Mouse (Mus musculus) lung, postnatal 0 days (tissue): ENCODE measurements around the gene Gm20425. TPM values are rescaled to one million over a fixed set of nuclear protein-coding genes. Genes with fewer than 3 reads are reported as not detected.

ENCODE experiments used
- ATAC-seq: fragments of 200-750 bp; cut with Nextera tagmentation; 2 replicates; pipeline ENCODE4 v1.8.0; 2017; ENCODE audit warnings: moderate library complexity
- DNase-seq: peaks from one replicate; pipeline ENCODE4 v3.0.0-alpha.2; 2016; ENCODE audit warnings: low spot score
- H3K27ac ChIP-seq: fragments of 300-500 bp; sonication (generic); 2 replicates; pipeline ENCODE4 v1.5.1; 2014; ENCODE audit warnings: antibody characterized with exemption, mild to moderate bottlenecking, low read length, mixed read lengths
- H3K27me3 ChIP-seq: fragments of 300-500 bp; sonication (generic); replicated peaks from 2 replicates; pipeline ENCODE4 v1.6.1; 2014; ENCODE audit warnings: low read length, mixed read lengths; ENCODE audit not compliant: insufficient read depth
- H3K36me3 ChIP-seq: fragments of 300-500 bp; sonication (generic); 2 replicates; pipeline ENCODE4 v1.6.1; 2014; ENCODE audit warnings: low read length, mixed read lengths; ENCODE audit not compliant: insufficient read depth
- H3K4me1 ChIP-seq: fragments of 300-500 bp; sonication (generic); 2 replicates; pipeline ENCODE4 v1.6.1; 2014; ENCODE audit warnings: antibody characterized with exemption, low read depth, low read length, mixed read lengths; ENCODE audit not compliant: insufficient read depth
- H3K4me2 ChIP-seq: fragments of 300-500 bp; sonication (generic); replicated peaks from 2 replicates; pipeline ENCODE4 v1.6.1; 2014; ENCODE audit warnings: low read depth, mild to moderate bottlenecking, low read length, moderate library complexity, mixed read lengths
- H3K4me3 ChIP-seq: fragments of 300-500 bp; sonication (generic); 2 replicates; pipeline ENCODE4 v1.5.1; 2014; ENCODE audit warnings: low read depth, low read length
- H3K9ac ChIP-seq: fragments of 300-500 bp; sonication (generic); replicated peaks from 2 replicates; pipeline ENCODE4 v1.6.1; 2014; ENCODE audit warnings: low read depth, mild to moderate bottlenecking
- H3K9me3 ChIP-seq: fragments of 300-500 bp; sonication (generic); 2 replicates; pipeline ENCODE4 v1.6.1; 2016; ENCODE audit warnings: low read length, mixed read lengths
- CTCF ChIP-seq: IDR thresholded peaks from 2 replicates; pipeline ENCODE4 v1.5.1; 2016; ENCODE audit warnings: antibody characterized with exemption, mild to moderate bottlenecking
- EP300 ChIP-seq: IDR thresholded peaks from 2 replicates; pipeline ENCODE4 v1.6.1; 2016; ENCODE audit warnings: antibody characterized with exemption, mild to moderate bottlenecking, control low read depth
- WGBS: fragments of 180-500 bp; shearing (Covaris S2); extraction: QIAGEN DNeasy Blood & Tissue Kit; methylation state at CpG from one replicate; pipeline ENCODE4 v1.1.7; 2014; 5-methylcytosine and 5-hydroxymethylcytosine counted together
- polyA plus RNA-seq: library from polyadenylated mRNA; unstranded; fragments of >200 nt; fragmentation: Nextera tagmentation; extraction: Ambion mirVana; gene quantifications from 2 replicates; pipeline ENCODE4 v1.2.1, GENCODE M21; 2015

Gm20425 gene
- polyA plus RNA-seq, 1 experiment from 2014 or later: 7.3 TPM

DNA sequence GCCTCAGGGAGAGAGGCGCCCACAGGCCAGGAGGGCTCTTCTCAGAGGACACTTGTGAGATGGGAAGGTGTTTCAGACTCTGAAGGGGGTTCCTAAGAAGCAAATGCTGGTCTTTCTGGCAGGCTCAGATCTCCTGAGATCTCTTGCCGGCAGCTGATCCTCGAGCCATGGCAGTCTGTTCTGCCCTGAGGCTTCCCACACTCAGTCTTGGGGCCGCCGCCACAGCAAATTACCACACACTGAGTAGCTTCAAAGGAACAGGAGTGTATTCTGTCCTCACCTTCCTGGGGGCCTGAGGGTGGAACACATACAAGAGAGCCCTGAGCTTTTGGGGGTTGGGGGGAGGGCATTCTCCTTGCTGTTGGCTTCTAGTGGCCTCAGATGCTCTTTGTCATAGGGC is 84.8 kb downstream of the Gm20425 start:
- H3K9me3 ChIP-seq: no peaks in the 10 kb centered on the region
- H3K9ac ChIP-seq: no peak overlapping the region
- no peaks in the 10 kb centered on the region for H3K4me1 ChIP-seq
- TF ChIP-seq CTCF: no peak
- no peak for TF ChIP-seq EP300
- H3K4me2 ChIP-seq: no peak overlapping the region
- no peak overlapping the region for H3K4me3 ChIP-seq
- WGBS: 69% methylated on average over 5 of the region's 5 CpGs
- no peaks in the 10 kb centered on the region for H3K36me3 ChIP-seq
- no peak for DNase-seq
- ATAC-seq: no peak
- H3K27me3 ChIP-seq: no peaks in the 10 kb centered on the region
- no peak overlapping the region for H3K27ac ChIP-seq

DNA sequence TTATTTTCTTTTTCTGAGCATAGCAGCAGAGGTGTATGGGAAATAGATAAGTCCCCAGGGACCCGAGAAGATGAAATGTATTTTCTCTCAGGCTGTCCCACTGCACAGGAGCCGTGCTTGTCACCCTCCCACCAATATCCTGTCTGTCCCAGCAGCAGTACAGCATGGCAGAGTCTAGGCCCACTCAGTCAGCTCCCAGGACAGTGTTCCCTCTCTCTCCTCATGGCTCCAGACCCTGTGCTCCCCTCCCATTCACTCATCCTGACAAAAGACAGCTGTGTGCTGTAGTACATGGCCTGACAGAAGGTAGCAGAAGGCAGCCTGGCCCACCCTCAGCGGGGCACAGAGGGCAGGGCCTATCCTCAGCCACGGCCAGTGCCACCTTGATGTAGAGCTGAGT is 86.2 kb downstream of the Gm20425 start:
- 30% methylated on average over 4 of the region's 4 CpGs for WGBS
- no peaks in the 10 kb centered on the region for H3K4me1 ChIP-seq
- no peak overlapping the region for H3K27ac ChIP-seq
- no peaks in the 10 kb centered on the region for H3K9me3 ChIP-seq
- H3K4me3 ChIP-seq: no peak overlapping the region
- DNase-seq (no peak), ATAC-seq (no peak)
- H3K4me2 ChIP-seq: no peak overlapping the region
- H3K27me3 ChIP-seq: no peaks in the 10 kb centered on the region
- H3K36me3 ChIP-seq: no peaks in the 10 kb centered on the region
- TF ChIP-seq EP300: no peak
- no peak for TF ChIP-seq CTCF
- no peak overlapping the region for H3K9ac ChIP-seq

DNA sequence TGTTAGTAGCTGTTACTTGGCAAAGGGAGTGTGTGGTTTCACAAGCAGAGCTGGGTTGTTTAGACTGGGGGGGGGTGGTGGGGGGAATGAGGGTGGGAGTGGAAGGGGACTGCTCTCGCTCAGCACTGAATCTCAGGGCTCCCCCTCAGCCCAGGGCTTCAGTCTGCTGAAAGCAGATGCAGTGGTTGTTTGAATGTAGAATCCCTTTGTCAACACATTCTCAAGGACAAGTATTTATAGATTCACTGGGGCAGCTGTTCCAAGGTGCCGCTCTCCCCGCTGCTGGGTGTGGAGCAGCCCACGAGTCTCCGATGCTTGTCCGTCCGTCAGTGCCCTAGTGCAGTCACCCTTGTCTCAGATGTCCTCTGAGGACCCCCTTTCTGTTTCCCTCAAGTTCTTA is 88.8 kb downstream of the Gm20425 start:
- WGBS: 87% methylated on average over 7 of the region's 7 CpGs
- no peak for DNase-seq
- TF ChIP-seq EP300 (no peak), CTCF (no peak)
- Histone ChIP-seq H3K27ac (no peak overlapping the region), H3K27me3 (no peaks in the 10 kb centered on the region), H3K4me2 (no peak overlapping the region), H3K9ac (no peak overlapping the region), H3K9me3 (no peaks in the 10 kb centered on the region), H3K36me3 (no peaks in the 10 kb centered on the region), H3K4me1 (no peaks in the 10 kb centered on the region), H3K4me3 (no peak overlapping the region)
- ATAC-seq: no peak

DNA sequence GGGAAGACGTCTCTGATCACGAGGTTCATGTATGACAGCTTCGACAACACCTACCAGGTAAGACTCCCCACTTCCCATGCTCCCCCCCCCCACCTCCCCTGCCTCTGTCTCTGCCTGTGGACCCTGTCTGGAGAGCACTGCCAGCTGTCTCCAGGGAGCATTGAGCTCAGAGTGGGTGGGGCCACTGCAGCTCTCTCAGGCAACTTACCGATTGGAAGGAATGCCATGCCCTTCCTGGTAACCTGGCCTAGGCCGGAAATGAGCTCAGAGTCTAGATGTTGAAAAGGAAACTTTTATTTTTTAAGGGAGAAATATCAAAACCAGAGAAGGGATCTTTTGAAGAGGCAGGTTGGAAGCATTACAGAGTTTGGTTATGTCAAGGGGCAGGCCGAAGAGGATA is 89.7 kb downstream of the Gm20425 start:
- H3K9ac ChIP-seq: no peak overlapping the region
- no peaks in the 10 kb centered on the region for H3K4me1 ChIP-seq
- H3K27me3 ChIP-seq: no peaks in the 10 kb centered on the region
- H3K4me2 ChIP-seq: no peak overlapping the region
- no peaks in the 10 kb centered on the region for H3K36me3 ChIP-seq
- no peak overlapping the region for H3K4me3 ChIP-seq
- TF ChIP-seq CTCF: no peak
- TF ChIP-seq EP300: no peak
- ATAC-seq (no peak), DNase-seq (no peak)
- no peaks in the 10 kb centered on the region for H3K9me3 ChIP-seq
- no peak overlapping the region for H3K27ac ChIP-seq
- 77% methylated on average over 6 of the region's 6 CpGs for WGBS

Other genes starting within 250 kb of the Gm20425 start
- gene Slco2a1, start 241.6 kb downstream of the Gm20425 start, polyA plus RNA-seq: 68.9 and 70.0 TPM in 2 replicates
- gene Rab6b, start 118.5 kb downstream of the Gm20425 start, polyA plus RNA-seq: 6.8 and 7.3 TPM in 2 replicates
- gene Srprb, start 28.2 kb downstream of the Gm20425 start, polyA plus RNA-seq: 39.4 and 40.5 TPM in 2 replicates
- 523 and 670 TPM in 2 replicates for gene Trf, start 137 bp upstream of the Gm20425 start, polyA plus RNA-seq
- gene 1300017J02Rik, start 74.8 kb upstream of the Gm20425 start, polyA plus RNA-seq: 1.4 and 2.0 TPM in 2 replicates
- gene Topbp1, start 74.9 kb upstream of the Gm20425 start, polyA plus RNA-seq: 14.9 and 15.7 TPM in 2 replicates
- 60.2 and 63.9 TPM in 2 replicates for gene Cdv3, start 135.5 kb upstream of the Gm20425 start, polyA plus RNA-seq